Mouse (Mus musculus): ENCODE results near the gene Pknox1. TPM values are rescaled to one million over a fixed set of nuclear protein-coding genes. Genes with fewer than 3 reads are reported as not detected.

Pknox1 gene
- polyA plus RNA-seq (2015; fragmentation: Illumina TruSeq; extraction: RNeasy Lipid Tissue Mini Kit (QIAGEN cat#74804); ENCODE audit: insufficient read depth, low replicate concordance) = 32.5 TPM

GRCm38 (mm10) chr17:31564015-31564857 is at the start of gene Pknox1:
Pknox1 (plus strand) TSS chr17:31564734.

GRCm38 (mm10) chr17:31519946-31520838 is 44.3 kb upstream of the Pknox1 start, which contains the start of the genes Wdr4 and Ndufv3:
Wdr4 (minus strand) TSS chr17:31519980.
Ndufv3 (plus strand) TSS chr17:31520115.

GRCm38 (mm10) chr17:31636942-31637811 is 72.6 kb downstream of the Pknox1 start, which contains the start of gene Cbs:
Cbs (minus strand) TSS chr17:31637238.

Other genes starting within 250 kb of the Pknox1 start
- 1.0 TPM for gene Pde9a, start 178.5 kb upstream of the Pknox1 start, polyA plus RNA-seq (2015; fragmentation: Illumina TruSeq; extraction: RNeasy Lipid Tissue Mini Kit (QIAGEN cat#74804); ENCODE audit: insufficient read depth, low replicate concordance)
- gene Wdr4, start 44.8 kb upstream of the Pknox1 start, polyA plus RNA-seq (2015; fragmentation: Illumina TruSeq; extraction: RNeasy Lipid Tissue Mini Kit (QIAGEN cat#74804); ENCODE audit: insufficient read depth, low replicate concordance) = 12.2 TPM
- 85.8 TPM for gene Ndufv3, start 44.6 kb upstream of the Pknox1 start, polyA plus RNA-seq (2015; fragmentation: Illumina TruSeq; extraction: RNeasy Lipid Tissue Mini Kit (QIAGEN cat#74804); ENCODE audit: insufficient read depth, low replicate concordance)
- gene Cbs, start 72.5 kb downstream of the Pknox1 start, polyA plus RNA-seq (2015; fragmentation: Illumina TruSeq; extraction: RNeasy Lipid Tissue Mini Kit (QIAGEN cat#74804); ENCODE audit: insufficient read depth, low replicate concordance) = not detected
- 175 TPM for gene U2af1, start 94.2 kb downstream of the Pknox1 start, polyA plus RNA-seq (2015; fragmentation: Illumina TruSeq; extraction: RNeasy Lipid Tissue Mini Kit (QIAGEN cat#74804); ENCODE audit: insufficient read depth, low replicate concordance)
- 0.19 TPM for gene Cryaa, start 113.1 kb downstream of the Pknox1 start, polyA plus RNA-seq (2015; fragmentation: Illumina TruSeq; extraction: RNeasy Lipid Tissue Mini Kit (QIAGEN cat#74804); ENCODE audit: insufficient read depth, low replicate concordance)

Data from spleen, adult 10 weeks (tissue).